11 mouse cellular contexts compared by ENCODE assay signal in the genomic region with DNA sequence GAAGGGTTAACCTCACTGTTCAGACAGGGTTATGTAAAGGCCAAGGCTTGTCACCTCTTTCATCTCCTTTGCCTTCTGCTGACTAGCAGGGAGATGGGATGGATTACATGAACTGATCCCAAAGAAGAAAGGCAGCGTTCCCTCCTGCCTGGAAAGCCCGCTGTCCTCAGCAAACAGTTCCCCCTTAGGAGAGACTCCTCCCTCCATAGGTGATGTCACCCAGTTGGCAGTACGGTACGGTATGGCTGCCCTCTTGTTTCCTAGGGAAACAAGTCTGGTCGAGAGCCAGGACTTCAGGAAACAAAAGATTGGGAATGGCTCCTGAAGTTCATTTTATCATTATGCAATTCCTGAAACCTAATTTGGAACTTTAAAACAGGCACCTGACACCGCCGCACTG. TPM values are rescaled to one million over a fixed set of nuclear protein-coding genes. Genes with fewer than 3 reads are reported as not detected.
DNase-seq lines count a peak whose midpoint lies in the region; ATAC-seq and TF ChIP-seq lines count a peak whose summit lies in the region.
"Had no signal": no experiment of that assay in that cellular context is flagged by ENCODE, and none has a peak within 500 bp of the region (broad histone marks: within the 10 kb centered on the region; RNA-seq: fewer than 3 reads in every experiment).

No protein-coding gene starts in this region.

- peaks cover 19% of the 10 kb centered on the region for H3K4me1 ChIP-seq in intestine, embryonic 15.5 days (replicated peaks)
- peaks cover 29% of the 10 kb centered on the region for H3K4me1 ChIP-seq in intestine, embryonic 16.5 days (ENCODE audit: control insufficient read depth, insufficient read depth, low read length)
- H3K4me1 ChIP-seq in lung, postnatal 0 days (ENCODE audit: insufficient read depth, low read depth, low read length) = peaks cover 11% of the 10 kb centered on the region

- TF ChIP-seq POLR2A in brain, embryonic 14.5 days (IDR thresholded peaks at IDR 0.05; ENCODE audit: borderline replicate concordance, extremely low read depth, insufficient read depth, insufficient read length, poor library complexity, severe bottlenecking) = no peak

- no peaks in the 10 kb centered on the region for H3K9me3 ChIP-seq in intestine, embryonic 15.5 days
- no peaks in the 10 kb centered on the region for H3K9me3 ChIP-seq in intestine, embryonic 16.5 days (ENCODE audit: control insufficient read depth, low read length)
- H3K9me3 ChIP-seq in lung, postnatal 0 days (ENCODE audit: low read length) = no peaks in the 10 kb centered on the region

- WGBS in intestine, embryonic 15.5 days = 56% methylated on average over 7 of the region's 7 CpGs
- 46% methylated on average over 7 of the region's 7 CpGs for WGBS in intestine, embryonic 16.5 days
- 27% methylated on average over 7 of the region's 7 CpGs for WGBS in lung, postnatal 0 days

- no peak for TF ChIP-seq EP300 in lung, postnatal 0 days (IDR thresholded peaks at IDR 0.05)

- no peak overlapping the region for H3K27ac ChIP-seq in intestine, embryonic 15.5 days
- H3K27ac ChIP-seq in intestine, embryonic 16.5 days (ENCODE audit: low read length) = no peak overlapping the region
- H3K27ac ChIP-seq in lung, postnatal 0 days (ENCODE audit: low read length) = peak overlapping the region; percentile 26; the same call in 1 of the 2 replicates
- H3K27ac ChIP-seq: liver, embryonic 14.5 days had no signal

- no peak for TF ChIP-seq CTCF in brain, embryonic 14.5 days (IDR thresholded peaks at IDR 0.05; ENCODE audit: borderline replicate concordance, extremely low read depth, insufficient read depth, insufficient read length)
- no peak for TF ChIP-seq CTCF in lung, postnatal 0 days (IDR thresholded peaks at IDR 0.05)

- 0 out of 2 replicates have a peak, but pooled peaks cover 6% of the 10 kb centered on the region for H3K36me3 ChIP-seq in intestine, embryonic 15.5 days
- no peaks in the 10 kb centered on the region for H3K36me3 ChIP-seq in intestine, embryonic 16.5 days (ENCODE audit: control insufficient read depth, insufficient read depth, low read length)
- no peaks in the 10 kb centered on the region for H3K36me3 ChIP-seq in lung, postnatal 0 days (ENCODE audit: insufficient read depth, low read length)

- intact Hi-C loops in gastrocnemius, postnatal 36 days (cut with DNase I) = no loop called here

- H3K4me2 ChIP-seq in intestine, embryonic 15.5 days (replicated peaks) = no peak overlapping the region
- H3K4me2 ChIP-seq in intestine, embryonic 16.5 days (ENCODE audit: low read depth, low read length) = no peak overlapping the region
- no peak overlapping the region for H3K4me2 ChIP-seq in lung, postnatal 0 days (replicated peaks; ENCODE audit: low read depth, low read length)

- 0 out of 2 replicates have a peak, but pooled peaks have one; percentile 39 for ATAC-seq in intestine, embryonic 15.5 days
- ATAC-seq in intestine, embryonic 16.5 days = no peak
- ATAC-seq in lung, postnatal 0 days = peak; percentile 80

- peak; percentile 38 for DNase-seq in NIH3T3 (ENCODE audit: low read depth)
- DNase-seq in brain, embryonic 14.5 days (ENCODE audit: low read depth) = peak; percentile 89
- peak; percentile 87 for DNase-seq in lung, postnatal 0 days (ENCODE audit: low spot score)
- no peak for DNase-seq in gastrocnemius, postnatal 36 days
- no peak for DNase-seq in spleen, postnatal 14 days (ENCODE audit: low spot score in 2 of 2)
- no peak for DNase-seq in layer of hippocampus, postnatal 14 days (ENCODE audit: low spot score in 2 of 2)
- DNase-seq: layer of hippocampus, adult 9-11 months had no signal

- H3K27me3 ChIP-seq in intestine, embryonic 15.5 days (replicated peaks) = no peaks in the 10 kb centered on the region
- H3K27me3 ChIP-seq in intestine, embryonic 16.5 days (replicated peaks; ENCODE audit: control insufficient read depth, insufficient read depth, low read length) = no peaks in the 10 kb centered on the region
- no peaks in the 10 kb centered on the region for H3K27me3 ChIP-seq in lung, postnatal 0 days (replicated peaks; ENCODE audit: insufficient read depth, low read length)

- no peak overlapping the region for H3K4me3 ChIP-seq in intestine, embryonic 15.5 days (replicated peaks)
- H3K4me3 ChIP-seq in intestine, embryonic 16.5 days (ENCODE audit: low read length) = no peak overlapping the region
- no peak overlapping the region for H3K4me3 ChIP-seq in lung, postnatal 0 days (ENCODE audit: low read depth, low read length)
- H3K4me3 ChIP-seq: erythroblast, embryonic 14.5 days had no signal

- H3K9ac ChIP-seq in intestine, embryonic 15.5 days = no peak overlapping the region
- H3K9ac ChIP-seq in intestine, embryonic 16.5 days (ENCODE audit: low read depth, low read length) = no peak overlapping the region
- H3K9ac ChIP-seq in lung, postnatal 0 days (replicated peaks; ENCODE audit: low read depth) = no peak overlapping the region
- H3K9ac ChIP-seq: liver, embryonic 14.5 days had no signal

RNA-seq across cellular contexts. Expression of gene Enoph1, which starts 8.1 kb away (rescaled TPM):
- polyA plus RNA-seq in intestine, embryonic 15.5 days (2015; fragmentation: Nextera tagmentation; extraction: Ambion mirVana) = 49.2 and 49.8 TPM in 2 replicates
- 49.2 and 53.7 TPM in 2 replicates for polyA plus RNA-seq in intestine, embryonic 16.5 days (2015; fragmentation: Nextera tagmentation; extraction: Ambion mirVana)
- 57.5 and 59.5 TPM in 2 replicates for polyA plus RNA-seq in brain, embryonic 14.5 days (2012; rRNA removed)
- polyA plus RNA-seq in lung, postnatal 0 days (2015; fragmentation: Nextera tagmentation; extraction: Ambion mirVana) = 27.9 and 29.6 TPM in 2 replicates
- 1 to 10 TPM; 5.9 to 7.0 TPM for total RNA-seq in gastrocnemius, postnatal 36 days (2021)
- total RNA-seq in layer of hippocampus, postnatal 14 days (2021) = 10 to 100 TPM; 50.2 to 52.1 TPM

RNA-seq across cellular contexts. Expression of gene Hnrnpdl, which starts 8.4 kb away (rescaled TPM):
- polyA plus RNA-seq in intestine, embryonic 15.5 days (2015; fragmentation: Nextera tagmentation; extraction: Ambion mirVana) = 128 and 132 TPM in 2 replicates
- polyA plus RNA-seq in intestine, embryonic 16.5 days (2015; fragmentation: Nextera tagmentation; extraction: Ambion mirVana) = 90.9 and 102 TPM in 2 replicates
- 454 and 560 TPM in 2 replicates for polyA plus RNA-seq in brain, embryonic 14.5 days (2012; rRNA removed)
- 59.5 and 70.9 TPM in 2 replicates for polyA plus RNA-seq in lung, postnatal 0 days (2015; fragmentation: Nextera tagmentation; extraction: Ambion mirVana)
- total RNA-seq in gastrocnemius, postnatal 36 days (2021) = 10 to 100 TPM; 63.2 to 70.9 TPM
- total RNA-seq in layer of hippocampus, postnatal 14 days (2021) = 100 to 1,000 TPM; 160 to 187 TPM

Comparison
In these comparisons a context has a peak if more than half of its experiments do, and no peak if none do; other contexts are left out.
1. DNase-seq: peak in NIH3T3 (single experiment), brain, embryonic 14.5 days (single experiment) and lung, postnatal 0 days (single experiment); none in gastrocnemius, postnatal 36 days (0 of 2), spleen, postnatal 14 days (0 of 2) and layer of hippocampus, postnatal 14 days (0 of 2).